Mouse (Mus musculus): ENCODE measurements around the gene Snrk. TPM values are rescaled to one million over a fixed set of nuclear protein-coding genes. Genes with fewer than 3 reads are reported as not detected.

The Snrk gene
- 75.8 and 89.4 TPM in 2 replicates for polyA plus RNA-seq (2015; fragmentation: Nextera tagmentation; extraction: Ambion mirVana)

DNA sequence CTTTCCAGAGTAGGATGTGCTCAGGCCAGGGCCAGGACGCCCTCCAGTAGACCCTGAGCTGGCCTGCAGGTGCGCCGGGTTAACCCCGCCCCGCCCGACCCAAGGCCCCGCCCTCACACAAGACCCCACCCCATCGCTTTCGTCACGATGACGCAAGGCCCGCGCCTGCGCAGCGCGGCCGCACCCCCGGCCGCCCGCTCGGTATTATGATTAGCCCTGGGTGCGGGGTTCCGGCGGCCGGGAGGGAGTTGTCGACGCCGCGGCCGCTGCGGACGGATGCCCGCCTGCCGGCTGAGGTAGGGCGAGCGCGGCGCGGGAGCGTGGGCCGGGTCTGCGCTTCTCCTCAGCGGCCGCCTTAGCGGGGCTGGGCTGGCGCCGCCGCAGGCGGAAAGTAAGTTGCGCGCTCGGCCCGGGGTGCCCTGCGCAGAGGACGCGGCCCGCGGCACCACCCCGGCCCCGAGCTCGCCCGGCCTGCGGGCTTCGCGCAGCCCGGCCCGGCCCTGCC is at the start of gene Snrk:
TSS of gene Snrk (plus strand) at position 155 of the 505 bp plus-strand sequence.
- Histone ChIP-seq H3K4me3 (ENCODE audit: low read length) (peak within 1 kb of the TSS; percentile 89), H3K4me2 (ENCODE audit: low read length) (peak within 1 kb of the TSS; percentile 92), H3K27me3 (replicated peaks; ENCODE audit: control insufficient read depth, insufficient read depth, low read length) (no peaks in the 10 kb centered on the region), H3K4me1 (ENCODE audit: control insufficient read depth, insufficient read depth, low read depth, low read length) (peaks cover 8% of the 10 kb centered on the region), H3K27ac (ENCODE audit: low read depth, low read length) (peak within 1 kb of the TSS; percentile 77), H3K9me3 (ENCODE audit: control insufficient read depth, low read length) (no peaks in the 10 kb centered on the region), H3K9ac (ENCODE audit: low read depth, low read length) (peak within 1 kb of the TSS; percentile 91), H3K36me3 (ENCODE audit: control insufficient read depth, insufficient read depth, low read length) (no peaks in the 10 kb centered on the region)
- under 1% methylated on average over 63 of the region's 67 CpGs for WGBS
- peak; percentile 98 for ATAC-seq

DNA sequence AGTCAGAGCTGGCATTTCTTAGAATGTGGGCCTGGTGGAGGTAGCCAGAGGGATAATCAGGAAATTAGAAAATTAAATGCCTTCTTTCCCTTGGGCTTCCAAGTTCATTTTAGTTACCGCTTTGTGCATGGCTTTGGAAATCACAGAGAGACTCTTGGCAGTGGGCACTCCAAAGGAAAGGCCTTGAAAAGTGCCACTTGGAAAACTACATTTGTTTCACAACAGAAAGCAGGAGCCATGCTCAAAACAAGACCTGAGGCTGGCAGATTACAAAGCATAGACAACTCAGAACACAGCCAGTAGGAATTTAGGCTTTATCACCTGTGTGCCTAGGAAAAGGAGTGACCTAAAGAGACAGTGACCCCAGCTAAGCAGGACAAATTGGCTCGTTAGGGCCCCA is 49.4 kb upstream of the Snrk start:
- Histone ChIP-seq H3K27me3 (replicated peaks; ENCODE audit: control insufficient read depth, insufficient read depth, low read length) (no peaks in the 10 kb centered on the region), H3K27ac (ENCODE audit: low read depth, low read length) (no peak overlapping the region), H3K36me3 (ENCODE audit: control insufficient read depth, insufficient read depth, low read length) (no peaks in the 10 kb centered on the region), H3K9ac (ENCODE audit: low read depth, low read length) (no peak overlapping the region), H3K9me3 (ENCODE audit: control insufficient read depth, low read length) (no peaks in the 10 kb centered on the region), H3K4me2 (ENCODE audit: low read length) (no peak overlapping the region), H3K4me3 (ENCODE audit: low read length) (no peak overlapping the region), H3K4me1 (ENCODE audit: control insufficient read depth, insufficient read depth, low read depth, low read length) (no peaks in the 10 kb centered on the region)
- WGBS: 71% methylated on average over 2 of the region's 2 CpGs
- no peak for ATAC-seq

GRCm38 (mm10) chr9:122069560-122070174 is 47.4 kb upstream of the Snrk start:
- 80% methylated on average over 11 of the region's 11 CpGs for WGBS
- Histone ChIP-seq H3K4me1 (ENCODE audit: control insufficient read depth, insufficient read depth, low read depth, low read length) (no peaks in the 10 kb centered on the region), H3K36me3 (ENCODE audit: control insufficient read depth, insufficient read depth, low read length) (no peaks in the 10 kb centered on the region), H3K4me3 (ENCODE audit: low read length) (no peak overlapping the region), H3K27me3 (replicated peaks; ENCODE audit: control insufficient read depth, insufficient read depth, low read length) (no peaks in the 10 kb centered on the region), H3K9me3 (ENCODE audit: control insufficient read depth, low read length) (no peaks in the 10 kb centered on the region), H3K27ac (ENCODE audit: low read depth, low read length) (no peak overlapping the region), H3K9ac (ENCODE audit: low read depth, low read length) (no peak overlapping the region), H3K4me2 (ENCODE audit: low read length) (no peak overlapping the region)
- ATAC-seq: no peak

DNA sequence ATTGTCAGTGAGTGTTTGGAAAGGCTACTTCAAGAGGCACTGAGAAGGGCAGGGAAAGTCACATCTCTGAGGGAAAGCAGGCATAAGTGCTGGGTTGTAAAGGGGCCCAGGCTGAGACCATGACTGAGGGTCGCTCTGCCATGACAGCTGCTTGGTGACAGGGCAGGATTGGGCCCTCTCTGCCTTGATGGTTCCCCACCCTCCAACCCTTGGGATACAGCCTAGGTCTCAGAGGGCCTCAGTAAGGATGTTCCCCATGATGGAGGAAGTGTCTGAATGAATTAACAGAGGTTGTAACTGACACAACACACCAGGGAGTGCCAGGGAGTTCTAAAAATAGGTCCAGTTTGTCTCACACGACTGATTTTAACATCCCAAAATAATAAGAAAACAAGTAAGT is 43.1 kb upstream of the Snrk start:
- no peaks in the 10 kb centered on the region for H3K9me3 ChIP-seq (ENCODE audit: control insufficient read depth, low read length)
- H3K4me2 ChIP-seq (ENCODE audit: low read length): no peak overlapping the region
- WGBS: 67% methylated on average over 2 of the region's 2 CpGs
- H3K4me1 ChIP-seq (ENCODE audit: control insufficient read depth, insufficient read depth, low read depth, low read length): no peaks in the 10 kb centered on the region
- H3K9ac ChIP-seq (ENCODE audit: low read depth, low read length): no peak overlapping the region
- H3K4me3 ChIP-seq (ENCODE audit: low read length): no peak overlapping the region
- no peaks in the 10 kb centered on the region for H3K27me3 ChIP-seq (replicated peaks; ENCODE audit: control insufficient read depth, insufficient read depth, low read length)
- H3K36me3 ChIP-seq (ENCODE audit: control insufficient read depth, insufficient read depth, low read length): no peaks in the 10 kb centered on the region
- no peak overlapping the region for H3K27ac ChIP-seq (ENCODE audit: low read depth, low read length)
- ATAC-seq: no peak

DNA sequence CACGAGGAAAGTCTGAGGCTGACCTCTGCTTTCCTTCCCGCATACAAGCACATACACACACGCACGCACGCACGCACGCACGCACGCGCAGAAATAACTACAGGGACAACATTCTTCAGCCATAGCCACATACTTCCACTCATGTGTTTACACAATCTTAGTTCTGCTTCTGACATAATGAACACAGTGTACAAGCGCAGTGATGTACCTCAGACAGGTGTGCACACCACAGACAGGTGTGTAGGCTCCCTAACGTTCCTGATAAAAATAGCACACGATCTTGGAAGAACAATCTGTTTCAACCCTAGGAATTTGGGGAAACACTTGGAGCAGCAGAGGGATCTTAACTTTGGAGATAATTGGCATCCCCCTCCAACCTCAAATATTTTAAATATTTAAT is 42.5 kb upstream of the Snrk start:
- H3K9ac ChIP-seq (ENCODE audit: low read depth, low read length): no peak overlapping the region
- WGBS: 96% methylated on average over 13 of the region's 13 CpGs
- no peaks in the 10 kb centered on the region for H3K9me3 ChIP-seq (ENCODE audit: control insufficient read depth, low read length)
- no peaks in the 10 kb centered on the region for H3K4me1 ChIP-seq (ENCODE audit: control insufficient read depth, insufficient read depth, low read depth, low read length)
- H3K4me2 ChIP-seq (ENCODE audit: low read length): no peak overlapping the region
- no peak for ATAC-seq
- no peaks in the 10 kb centered on the region for H3K36me3 ChIP-seq (ENCODE audit: control insufficient read depth, insufficient read depth, low read length)
- no peak overlapping the region for H3K27ac ChIP-seq (ENCODE audit: low read depth, low read length)
- H3K27me3 ChIP-seq (replicated peaks; ENCODE audit: control insufficient read depth, insufficient read depth, low read length): no peaks in the 10 kb centered on the region
- H3K4me3 ChIP-seq (ENCODE audit: low read length): no peak overlapping the region

- Histone ChIP-seq H3K27ac (ENCODE audit: low read depth, low read length) (no peak overlapping the region), H3K9ac (ENCODE audit: low read depth, low read length) (no peak overlapping the region), H3K36me3 (ENCODE audit: control insufficient read depth, insufficient read depth, low read length) (no peaks in the 10 kb centered on the region), H3K9me3 (ENCODE audit: control insufficient read depth, low read length) (no peaks in the 10 kb centered on the region), H3K4me1 (ENCODE audit: control insufficient read depth, insufficient read depth, low read depth, low read length) (no peaks in the 10 kb centered on the region), H3K4me3 (ENCODE audit: low read length) (no peak overlapping the region), H3K27me3 (replicated peaks; ENCODE audit: control insufficient read depth, insufficient read depth, low read length) (no peaks in the 10 kb centered on the region), H3K4me2 (ENCODE audit: low read length) (no peak overlapping the region)
- ATAC-seq: no peak
- WGBS: 64% methylated on average over 5 of the region's 5 CpGs
Observed at GRCm38 (mm10) chr9:122078456-122078855, 38.6 kb upstream of the Snrk start.

GRCm38 (mm10) chr9:122083698-122084097 is 33.4 kb upstream of the Snrk start:
- no peak overlapping the region for H3K4me2 ChIP-seq (ENCODE audit: low read length)
- H3K9me3 ChIP-seq (ENCODE audit: control insufficient read depth, low read length): no peaks in the 10 kb centered on the region
- 69% methylated on average over 4 of the region's 4 CpGs for WGBS
- no peaks in the 10 kb centered on the region for H3K4me1 ChIP-seq (ENCODE audit: control insufficient read depth, insufficient read depth, low read depth, low read length)
- no peak overlapping the region for H3K9ac ChIP-seq (ENCODE audit: low read depth, low read length)
- H3K27me3 ChIP-seq (replicated peaks; ENCODE audit: control insufficient read depth, insufficient read depth, low read length): no peaks in the 10 kb centered on the region
- H3K27ac ChIP-seq (ENCODE audit: low read depth, low read length): no peak overlapping the region
- H3K4me3 ChIP-seq (ENCODE audit: low read length): no peak overlapping the region
- no peaks in the 10 kb centered on the region for H3K36me3 ChIP-seq (ENCODE audit: control insufficient read depth, insufficient read depth, low read length)
- no peak for ATAC-seq

DNA sequence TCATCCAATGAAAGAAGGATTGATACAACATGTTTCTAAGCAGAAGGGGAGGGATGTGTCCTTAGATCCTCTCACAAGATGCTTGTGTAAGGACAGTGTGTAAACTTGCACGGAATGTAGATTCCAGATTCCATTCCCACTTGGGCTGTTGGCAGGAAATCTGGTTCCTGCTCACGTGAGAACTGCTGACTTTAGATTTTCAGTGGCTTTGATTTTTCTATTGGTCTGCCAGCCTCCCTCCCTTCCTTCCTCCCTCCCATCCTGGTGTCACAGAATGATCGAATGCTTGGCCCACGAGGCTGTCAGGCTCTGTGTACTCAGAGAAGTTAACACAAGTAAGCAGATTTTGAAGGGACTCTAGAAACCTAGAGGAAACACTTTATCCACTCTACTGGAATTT is 32.9 kb upstream of the Snrk start:
- no peaks in the 10 kb centered on the region for H3K36me3 ChIP-seq (ENCODE audit: control insufficient read depth, insufficient read depth, low read length)
- no peak overlapping the region for H3K4me2 ChIP-seq (ENCODE audit: low read length)
- no peak overlapping the region for H3K9ac ChIP-seq (ENCODE audit: low read depth, low read length)
- no peaks in the 10 kb centered on the region for H3K27me3 ChIP-seq (replicated peaks; ENCODE audit: control insufficient read depth, insufficient read depth, low read length)
- H3K9me3 ChIP-seq (ENCODE audit: control insufficient read depth, low read length): no peaks in the 10 kb centered on the region
- ATAC-seq: no peak
- H3K4me3 ChIP-seq (ENCODE audit: low read length): no peak overlapping the region
- peak overlapping the region; percentile 14; the same call in 1 of the 2 replicates for H3K27ac ChIP-seq (ENCODE audit: low read depth, low read length)
- H3K4me1 ChIP-seq (ENCODE audit: control insufficient read depth, insufficient read depth, low read depth, low read length): no peaks in the 10 kb centered on the region
- WGBS: 51% methylated on average over 4 of the region's 4 CpGs

- Histone ChIP-seq H3K36me3 (ENCODE audit: control insufficient read depth, insufficient read depth, low read length) (no peaks in the 10 kb centered on the region), H3K4me3 (ENCODE audit: low read length) (no peak overlapping the region), H3K4me1 (ENCODE audit: control insufficient read depth, insufficient read depth, low read depth, low read length) (no peaks in the 10 kb centered on the region), H3K9ac (ENCODE audit: low read depth, low read length) (no peak overlapping the region), H3K27me3 (replicated peaks; ENCODE audit: control insufficient read depth, insufficient read depth, low read length) (no peaks in the 10 kb centered on the region), H3K4me2 (ENCODE audit: low read length) (no peak overlapping the region), H3K27ac (ENCODE audit: low read depth, low read length) (peak overlapping the region; percentile 51; the same call in 1 of the 2 replicates), H3K9me3 (ENCODE audit: control insufficient read depth, low read length) (no peaks in the 10 kb centered on the region)
- no peak for ATAC-seq
- WGBS: 63% methylated on average over 4 of the region's 4 CpGs
Observed at GRCm38 (mm10) chr9:122084636-122085035, 32.4 kb upstream of the Snrk start.
